Mouse (Mus musculus): ENCODE measurements at regions not wholly inside any gene's neighbourhood (a gene's known extent, or its start where the extent isn't known, plus 50 kb on each side); places are given as distances from the start of the nearest gene placed in this dataset.

GRCm38 (mm10) chr14:58985838-58986237, 156.9 kb downstream of the 1700129C05Rik start:
- ChIA-PET POLR2A (no interaction called here), CTCF (no interaction called here)

GRCm38 (mm10) chr14:58976791-58977190, 165.9 kb downstream of the 1700129C05Rik start:
- ChIA-PET POLR2A (no interaction called here), CTCF (no interaction called here)

- ChIA-PET CTCF (no interaction called here), POLR2A (no interaction called here)
Measured at GRCm38 (mm10) chr14:58969248-58969647, 173.4 kb downstream of the 1700129C05Rik start.

GRCm38 (mm10) chr14:58967975-58968374, 174.7 kb downstream of the 1700129C05Rik start:
- ChIA-PET POLR2A (no interaction called here), CTCF (no interaction called here)

- POLR2A ChIA-PET = no interaction called here
- CTCF ChIA-PET = no interaction called here
Measured at GRCm38 (mm10) chr14:58967163-58967562, 175.5 kb downstream of the 1700129C05Rik start.

GRCm38 (mm10) chr14:58944958-58945357, 197.7 kb downstream of the 1700129C05Rik start:
- ChIA-PET POLR2A (no interaction called here), CTCF (no interaction called here)

- POLR2A ChIA-PET = no interaction called here
- CTCF ChIA-PET = interaction anchor here in 1 of 4 experiments (0.6 kb wide), 1 partner anchor 1794 kb away, joined by 3 read pairs; no protein-coding TSS in a partner anchor
Measured at GRCm38 (mm10) chr14:58943267-58943765, 199.4 kb downstream of the 1700129C05Rik start.

GRCm38 (mm10) chr14:58939086-58939485, 203.6 kb downstream of the 1700129C05Rik start:
- CTCF ChIA-PET = interaction anchor here in 1 of 4 experiments (0.6 kb wide), 1 partner anchor 304 kb away, joined by 3 read pairs; no protein-coding TSS in a partner anchor
- POLR2A ChIA-PET = no interaction called here

- CTCF ChIA-PET = interaction anchor here (0.5 to 1.7 kb wide), 13 partner anchors 18 to 1259 kb away, joined by 3 to 9 read pairs (median 3); no protein-coding TSS in a partner anchor
- POLR2A ChIA-PET = no interaction called here
Measured at GRCm38 (mm10) chr14:58938601-58938970, 204.1 kb downstream of the 1700129C05Rik start.

GRCm38 (mm10) chr14:58937791-58938600, 204.7 kb downstream of the 1700129C05Rik start:
- POLR2A ChIA-PET = no interaction called here

GRCm38 (mm10) chr14:58937331-58937730, 205.4 kb downstream of the 1700129C05Rik start:
- ChIA-PET CTCF (interaction anchor here in 2 of 4 experiments (0.6 to 1.7 kb wide), 3 partner anchors 78 to 177 kb away, joined by 3 to 5 read pairs (median 4); no protein-coding TSS in a partner anchor), POLR2A (no interaction called here)

More at GRCm38 (mm10) chr14:58937791-58938600, 204.7 kb downstream of the 1700129C05Rik start:
- CTCF ChIA-PET = interaction anchor here (0.5 to 1.7 kb wide), 14 partner anchors 17 to 1258 kb away, joined by 3 to 9 read pairs (median 3); no protein-coding TSS in a partner anchor

GRCm38 (mm10) chr14:58936131-58936530, 206.6 kb downstream of the 1700129C05Rik start:
- POLR2A ChIA-PET = no interaction called here
- CTCF ChIA-PET = interaction anchor here in 1 of 4 experiments (0.6 kb wide), 1 partner anchor 711 kb away, joined by 3 read pairs; no protein-coding TSS in a partner anchor

- CTCF ChIA-PET = interaction anchor here in 1 of 4 experiments (0.5 kb wide), 1 partner anchor 1471 kb away, joined by 4 read pairs; no protein-coding TSS in a partner anchor
- POLR2A ChIA-PET = interaction anchor here in 1 of 4 experiments (1.1 kb wide), 1 partner anchor 10 kb away, joined by 4 read pairs; no protein-coding TSS in a partner anchor
Measured at GRCm38 (mm10) chr14:58917853-58918252, 224.8 kb downstream of the 1700129C05Rik start.

- CTCF ChIA-PET = no interaction called here
- POLR2A ChIA-PET = interaction anchor here in 1 of 4 experiments (1.1 kb wide), 1 partner anchor 9 kb away, joined by 4 read pairs; no protein-coding TSS in a partner anchor
Measured at GRCm38 (mm10) chr14:58917228-58917627, 225.5 kb downstream of the 1700129C05Rik start.

- ChIA-PET CTCF (interaction anchor here in 2 of 4 experiments (0.6 kb wide), 2 partner anchors 12 to 914 kb away, joined by 3 to 5 read pairs; no protein-coding TSS in a partner anchor), POLR2A (no interaction called here)
Measured at GRCm38 (mm10) chr14:58914937-58915336, 227.8 kb downstream of the 1700129C05Rik start.

- ChIA-PET POLR2A (no interaction called here), CTCF (interaction anchor here in 1 of 4 experiments (0.6 kb wide), 2 partner anchors 15 to 183 kb away, joined by 3 read pairs; no protein-coding TSS in a partner anchor)
Measured at GRCm38 (mm10) chr14:58910846-58911245, 231.8 kb downstream of the 1700129C05Rik start.

- ChIA-PET POLR2A (interaction anchor here in 1 of 4 experiments (0.9 kb wide), 1 partner anchor 10 kb away, joined by 4 read pairs; no protein-coding TSS in a partner anchor), CTCF (no interaction called here)
Measured at GRCm38 (mm10) chr14:58907932-58908331, 234.8 kb downstream of the 1700129C05Rik start.

- ChIA-PET POLR2A (interaction anchor here in 1 of 4 experiments (0.9 kb wide), 1 partner anchor 10 kb away, joined by 4 read pairs; no protein-coding TSS in a partner anchor), CTCF (no interaction called here)
Measured at GRCm38 (mm10) chr14:58907359-58907758, 235.3 kb downstream of the 1700129C05Rik start.

GRCm38 (mm10) chr14:58906631-58907030, 236.1 kb downstream of the 1700129C05Rik start:
- ChIA-PET POLR2A (no interaction called here), CTCF (no interaction called here)
